Mouse (Mus musculus) brain, embryonic 14.5 days (tissue): Measurements from ENCODE around the gene Ddi2. TPM values are rescaled to one million over a fixed set of nuclear protein-coding genes. Genes with fewer than 3 reads are reported as not detected.

Experiments used
- DNase-seq: peaks from one replicate; pipeline ENCODE4 v3.0.0-alpha.2; 2011; ENCODE audit warnings: low read depth
- CTCF ChIP-seq: fragments of 200-500 bp; IDR thresholded peaks from 2 replicates; pipeline ENCODE4 v1.5.1; 2012; ENCODE audit warnings: inconsistent platforms, mild to moderate bottlenecking, moderate library complexity, borderline replicate concordance; ENCODE audit not compliant: insufficient read depth, insufficient read length; ENCODE audit errors: extremely low read depth
- POLR2A ChIP-seq: fragments of 200-500 bp; IDR thresholded peaks from 2 replicates; pipeline ENCODE4 v1.6.1; 2012; ENCODE audit warnings: mild to moderate bottlenecking, inconsistent platforms, borderline replicate concordance; ENCODE audit not compliant: poor library complexity, insufficient read depth, insufficient read length, severe bottlenecking; ENCODE audit errors: extremely low read depth
- polyA plus RNA-seq: library from polyadenylated mRNA; depleted of rRNA; stranded (reverse); fragments of >200 nt; gene quantifications from 2 replicates; pipeline ENCODE4 v1.2.3, GENCODE M21; 2012

Ddi2 gene
- polyA plus RNA-seq, 1 experiment, result 19.5 TPM

DNA sequence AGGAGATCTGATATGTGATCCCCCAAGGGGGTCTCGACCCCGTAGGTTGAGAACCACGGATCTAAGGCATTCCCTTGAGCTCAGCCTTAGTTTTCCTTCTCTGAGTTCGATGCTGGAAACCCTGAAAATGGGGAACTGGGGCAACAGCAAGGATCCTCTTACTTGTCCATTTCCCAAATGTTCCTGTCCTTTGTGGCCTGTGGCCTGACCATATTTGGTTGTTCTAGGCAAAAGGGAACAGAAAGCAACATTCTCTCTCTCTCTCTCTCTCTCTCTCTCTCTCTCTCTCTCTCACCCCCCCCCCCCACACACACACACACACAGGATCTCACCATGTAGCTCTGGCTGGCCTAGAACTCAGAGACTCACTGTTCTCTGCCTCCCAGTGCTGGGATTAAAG is 13.6 kb upstream of the Ddi2 start:
- no peak for DNase-seq
- no peak for TF ChIP-seq POLR2A
- no peak for TF ChIP-seq CTCF

DNA sequence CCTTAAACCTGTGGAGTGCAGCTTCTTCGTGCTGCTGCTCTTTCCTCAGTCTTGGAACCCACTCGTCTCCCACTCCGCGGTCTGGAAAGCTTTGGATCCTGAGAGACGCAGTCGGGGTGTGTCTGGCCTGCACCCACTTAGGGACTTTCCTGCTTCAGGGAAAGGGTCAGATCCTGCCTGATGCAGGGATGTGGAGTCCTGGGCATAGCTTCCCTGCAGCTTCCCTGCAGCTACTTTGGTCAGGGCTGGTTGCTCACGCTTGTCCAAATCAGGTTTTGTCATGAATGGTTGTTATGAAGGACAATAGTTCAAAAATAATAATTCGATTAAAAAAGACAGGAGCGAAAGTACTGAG is 12.0 kb upstream of the Ddi2 start:
- TF ChIP-seq POLR2A (no peak), CTCF (no peak)
- DNase-seq, result no peak

DNA sequence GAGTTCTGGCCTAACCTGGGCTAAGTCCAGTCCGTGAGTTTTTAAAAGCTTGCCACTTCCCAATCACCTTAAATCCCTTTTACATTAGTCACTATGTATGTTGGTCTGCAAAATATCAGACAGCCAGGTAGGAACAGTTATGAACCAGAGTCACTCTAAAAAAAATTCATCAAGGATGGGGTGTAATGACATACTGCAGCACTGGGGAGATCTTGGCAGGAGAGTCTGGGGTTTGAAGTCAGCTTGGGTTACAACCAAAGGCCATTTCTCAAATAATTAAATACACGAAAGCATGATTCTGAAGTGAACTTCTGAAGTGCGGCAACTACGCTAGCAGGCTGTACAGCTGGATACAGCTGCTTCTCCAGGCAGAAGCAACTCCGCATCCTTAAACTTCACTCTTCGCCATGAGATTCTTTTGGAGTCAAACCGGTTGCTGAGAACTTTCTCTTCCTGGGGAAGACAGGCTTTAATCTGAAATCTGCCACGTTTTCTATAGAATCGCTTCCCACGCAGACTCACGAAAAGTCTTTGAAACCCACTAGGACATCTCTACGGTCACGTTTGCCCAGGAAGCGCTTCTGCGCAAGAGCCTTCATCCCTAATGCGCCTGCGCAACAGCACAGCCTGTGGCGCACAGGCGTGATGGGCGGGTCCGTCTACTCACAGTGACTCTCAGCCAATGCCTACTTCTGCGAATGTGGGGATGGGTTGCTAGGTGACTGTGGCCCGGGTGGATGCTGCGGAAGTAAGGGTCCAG is 11.4 kb upstream of the Ddi2 start:
- no peak for TF ChIP-seq CTCF
- TF ChIP-seq POLR2A, result no peak; the same call in 1 of the 2 replicates
- DNase-seq, result peak; percentile 98

DNA sequence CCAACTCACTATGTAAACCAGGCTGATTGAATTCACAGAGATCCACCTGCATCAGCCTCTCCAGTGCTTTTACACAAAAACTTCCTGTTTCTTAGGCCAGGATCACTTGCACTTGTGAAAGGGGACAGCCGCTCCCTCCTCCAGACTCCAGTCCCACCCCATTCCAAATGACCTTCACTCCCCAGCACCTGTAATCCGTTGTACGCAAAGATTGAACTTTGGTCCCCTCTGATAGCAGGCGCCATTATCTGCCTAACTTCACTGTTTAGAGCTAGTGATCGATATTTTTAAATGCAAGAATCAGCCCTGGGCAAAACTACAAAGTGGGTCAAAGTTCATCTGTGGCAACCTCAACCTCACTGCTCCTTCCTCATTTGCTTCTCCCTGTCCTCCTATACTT is 8.5 kb upstream of the Ddi2 start:
- TF ChIP-seq POLR2A, result no peak
- TF ChIP-seq CTCF, result no peak
- no peak for DNase-seq

DNA sequence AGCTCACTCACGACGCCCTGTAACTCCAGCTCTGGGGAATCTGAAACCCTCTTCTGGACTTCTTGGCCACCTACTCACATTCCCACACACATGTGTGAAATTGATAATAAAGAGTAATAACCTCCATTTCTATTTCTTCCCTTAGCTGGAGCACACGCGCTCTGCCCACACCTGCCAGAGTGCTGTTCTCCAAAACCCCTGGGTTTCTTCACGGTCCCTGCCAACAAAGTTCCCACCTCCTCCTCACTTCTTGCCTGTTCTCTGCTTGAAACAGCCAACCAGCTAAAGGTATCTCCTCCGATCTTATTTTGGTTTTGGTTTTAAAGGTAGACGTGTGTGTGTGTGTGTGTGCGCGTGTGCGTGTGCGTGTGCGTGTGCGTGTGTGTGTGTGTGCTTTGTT is 7.2 kb upstream of the Ddi2 start:
- TF ChIP-seq CTCF, result no peak
- no peak for TF ChIP-seq POLR2A
- no peak for DNase-seq

DNA sequence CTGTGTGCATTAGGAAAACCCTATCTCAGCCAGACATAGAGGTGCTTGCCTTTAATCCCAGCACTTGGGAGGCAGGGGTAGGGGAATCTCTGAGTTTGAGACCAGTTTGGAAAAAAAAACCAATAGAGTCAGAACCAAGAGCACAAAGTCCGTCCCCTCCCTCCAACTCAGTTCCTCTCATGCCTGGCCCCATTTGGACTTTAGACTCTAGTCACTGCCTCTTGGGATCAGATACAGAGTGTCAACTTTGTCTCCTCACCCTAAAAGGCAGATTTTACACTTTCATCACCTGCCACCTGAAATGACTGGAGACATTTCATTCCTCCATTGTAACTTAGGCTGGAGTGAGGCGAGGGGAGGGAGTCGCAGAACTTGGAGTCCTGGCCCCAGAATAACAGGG is 6.0 kb upstream of the Ddi2 start:
- TF ChIP-seq CTCF (no peak), POLR2A (no peak)
- no peak for DNase-seq

DNA sequence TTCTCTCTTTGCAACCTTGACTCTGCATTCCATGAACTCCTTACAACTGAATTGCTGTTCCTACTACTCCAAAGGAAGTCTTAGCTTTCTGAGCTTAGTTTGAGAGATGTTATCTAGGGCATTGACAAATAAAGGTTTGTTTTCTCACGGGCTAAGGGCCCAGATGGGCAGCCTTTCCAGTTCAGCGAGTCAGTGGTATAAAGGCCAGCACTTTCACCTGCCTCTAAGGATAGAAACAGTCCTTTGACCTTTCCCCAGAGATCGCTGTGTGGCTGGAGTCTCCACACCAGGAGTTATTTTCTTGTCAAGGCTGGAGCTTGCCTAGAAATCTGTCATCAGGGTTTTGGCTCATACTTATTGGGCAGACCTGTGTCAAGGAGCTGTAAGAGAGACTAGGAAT is 2.5 kb upstream of the Ddi2 start:
- no peak for DNase-seq
- TF ChIP-seq POLR2A, result no peak
- no peak for TF ChIP-seq CTCF

DNA sequence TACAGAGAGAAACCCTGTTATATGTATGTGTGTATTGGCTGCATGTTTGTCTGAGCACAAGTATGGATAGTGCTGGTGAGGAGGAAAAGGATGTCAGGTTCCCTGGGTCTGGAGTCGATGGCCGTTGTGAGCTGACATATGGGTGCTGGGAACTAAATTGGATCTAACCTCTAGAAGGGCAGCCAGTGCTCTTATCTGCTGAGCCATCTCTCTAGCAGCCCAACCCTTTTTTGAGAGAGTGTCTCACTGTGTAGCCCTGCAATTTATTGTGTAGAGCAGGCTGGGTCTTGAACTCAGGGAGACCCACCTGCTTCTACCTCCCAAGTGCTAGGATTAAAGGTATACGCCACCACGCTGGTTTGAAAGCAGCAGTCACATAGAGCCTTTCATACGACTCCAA is 2.1 kb upstream of the Ddi2 start:
- DNase-seq, result no peak

DNA sequence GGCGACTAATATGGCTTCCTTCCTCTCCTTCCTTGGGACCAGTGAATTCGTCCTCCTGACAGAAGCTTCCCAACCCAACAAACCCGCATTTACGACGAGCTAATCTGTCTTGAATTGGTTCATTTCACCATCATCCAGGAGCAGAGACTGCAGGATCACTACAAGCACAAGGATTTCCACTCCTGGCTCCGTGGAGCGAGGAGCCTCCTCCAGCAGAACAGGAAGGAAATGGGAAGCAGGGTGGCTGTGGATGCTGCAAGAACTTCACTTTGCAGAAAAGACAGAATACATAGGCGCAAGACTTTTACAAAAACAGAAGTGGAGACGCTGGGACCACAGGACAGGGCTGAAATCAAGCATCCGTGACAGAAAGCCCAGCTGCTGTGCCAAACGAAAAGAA is 1.4 kb upstream of the Ddi2 start:
- TF ChIP-seq CTCF (no peak), POLR2A (no peak)
- DNase-seq, result no peak

More for the DNA sequence above, 2.1 kb upstream of the Ddi2 start:
- no peak for TF ChIP-seq CTCF
- TF ChIP-seq POLR2A, result no peak

DNA sequence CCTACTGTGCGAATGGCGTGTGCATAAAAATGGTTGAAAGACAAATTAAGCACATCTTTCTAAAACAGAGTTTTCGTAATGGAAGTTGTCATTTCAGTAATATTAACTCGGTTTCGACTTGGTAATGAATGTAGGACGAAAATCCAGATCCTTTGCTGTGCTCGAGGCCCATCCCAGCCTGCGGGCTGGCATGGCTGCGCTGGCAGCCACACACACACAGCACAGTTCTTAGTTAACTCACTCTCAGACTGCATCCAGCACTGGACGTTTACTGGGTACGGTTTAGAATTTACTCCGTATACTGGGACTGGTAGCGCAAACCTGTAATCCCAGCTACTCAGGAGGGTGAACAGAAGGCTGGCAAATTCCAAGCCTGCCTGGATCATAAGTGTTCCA is 452 bp upstream of the Ddi2 start:
- DNase-seq, result no peak
- no peak for TF ChIP-seq CTCF
- TF ChIP-seq POLR2A, result no peak

DNA sequence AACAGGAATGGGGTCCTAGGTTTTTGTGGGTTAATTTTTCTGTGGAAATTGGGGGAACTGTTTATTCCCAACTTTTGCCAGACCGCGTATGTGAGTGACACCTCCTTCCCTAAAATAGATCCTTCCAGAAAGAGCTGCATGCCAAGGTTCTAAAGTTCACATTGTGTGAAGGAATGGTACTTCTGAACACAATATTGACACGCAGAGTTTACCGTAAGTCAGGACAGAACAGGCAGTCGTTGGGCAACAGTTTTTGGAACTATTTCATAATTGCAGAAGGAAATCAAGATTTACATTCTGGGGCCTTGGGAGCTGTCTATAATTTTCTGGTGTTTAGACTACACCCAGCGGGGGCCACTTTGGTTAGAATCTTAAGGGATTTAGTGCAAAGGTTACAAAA is 1.3 kb downstream of the Ddi2 start:
- TF ChIP-seq CTCF (no peak), POLR2A (no peak)
- DNase-seq, result no peak

DNA sequence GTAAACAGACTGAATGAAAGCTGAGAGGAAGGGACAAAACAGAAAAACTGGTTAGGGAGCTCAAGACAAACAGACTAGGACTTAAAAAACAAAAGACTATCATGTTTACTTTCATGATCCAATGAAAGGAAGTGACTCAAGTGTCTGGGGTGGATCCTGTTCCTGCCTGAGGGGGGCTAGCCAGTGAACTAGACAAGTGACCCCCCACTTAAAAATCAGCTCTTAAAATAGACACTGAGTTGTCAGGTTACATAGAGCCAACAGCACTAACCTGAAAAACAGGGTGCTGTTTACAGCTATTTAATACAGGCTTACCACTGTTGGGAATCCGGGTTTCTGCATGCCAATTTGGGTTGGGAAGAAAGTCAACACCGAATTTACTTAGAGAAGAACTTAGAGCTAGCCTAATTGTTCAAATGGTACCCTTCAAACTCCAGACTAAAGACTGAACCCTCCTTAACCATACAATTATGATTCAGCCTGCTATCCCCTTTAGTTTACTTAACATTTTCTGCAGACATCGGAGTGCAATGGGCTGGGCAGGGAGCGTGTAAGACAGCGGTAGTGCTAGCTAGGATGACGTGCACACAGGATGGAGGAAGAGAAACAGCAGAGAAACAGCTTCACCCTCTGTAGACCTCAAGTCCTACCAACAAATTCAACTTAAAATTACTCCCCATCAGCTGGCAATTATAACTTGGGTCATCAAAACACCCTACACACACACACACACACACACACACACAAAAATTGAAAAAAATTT is 2.3 kb downstream of the Ddi2 start:
- DNase-seq, result no peak
- TF ChIP-seq CTCF, result no peak
- no peak for TF ChIP-seq POLR2A
